Mouse (Mus musculus) liver, adult 10 weeks (tissue): Measurements from ENCODE around the gene Vmn1r226. TPM values are rescaled to one million over a fixed set of nuclear protein-coding genes. Genes with fewer than 3 reads are reported as not detected.

ENCODE experiments used
- polyA plus RNA-seq: library from polyadenylated mRNA; stranded (reverse); fragments of 350-450 nt; fragmentation: Illumina TruSeq; extraction: RNeasy Lipid Tissue Mini Kit (QIAGEN cat#74804); gene quantifications from one replicate; pipeline ENCODE4 v1.2.3, GENCODE M21; 2014; ENCODE audit warnings: low read depth, low replicate concordance

The Vmn1r226 gene
- not detected for polyA plus RNA-seq

DNA sequence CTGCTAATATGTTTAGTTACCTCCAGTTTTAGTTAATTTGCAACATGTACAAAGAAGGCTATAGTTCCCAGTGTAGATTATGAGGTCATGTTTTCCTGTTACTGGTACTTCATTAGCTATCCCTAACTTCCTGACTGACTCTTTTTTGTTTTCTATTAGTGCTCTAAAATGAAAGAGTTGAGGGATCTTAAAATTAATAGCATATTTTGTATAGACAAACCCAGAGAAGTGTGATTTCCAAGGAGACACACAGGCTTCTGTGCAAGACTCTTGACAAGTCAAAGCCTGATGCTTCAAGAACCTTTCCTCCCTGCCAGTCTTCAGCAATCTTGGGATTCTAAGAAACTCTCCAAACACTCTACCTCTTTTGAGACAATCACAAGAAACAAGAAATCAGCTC lies at the start of gene Vmn1r226:
Gene Vmn1r226, plus strand, starts transcription at position 301 of the 400 bp plus-strand sequence.

DNA sequence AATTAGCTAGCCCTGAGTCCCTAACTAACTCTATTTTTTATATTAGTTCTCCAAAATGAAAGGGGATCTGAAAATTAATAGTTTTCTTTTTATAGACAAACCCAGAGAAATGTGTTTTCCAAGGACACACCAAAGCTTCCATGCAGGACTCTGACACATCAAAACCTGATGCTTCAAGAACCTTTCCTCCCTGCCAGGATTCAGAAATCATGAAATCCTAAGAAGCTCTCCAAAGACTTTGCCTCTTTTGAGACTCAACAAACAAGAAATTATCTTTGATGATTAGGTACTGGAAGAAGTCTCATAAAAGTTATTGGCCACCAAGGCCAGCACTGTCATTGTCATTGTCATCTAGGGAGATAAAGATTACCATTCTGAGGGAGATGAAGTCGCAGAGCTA lies 46.9 kb downstream of the Vmn1r226 start, which contains the start of gene Vmn1r227:
Gene Vmn1r227, plus strand, starts transcription at position 301 of the 400 bp plus-strand sequence.

Other genes starting within 250 kb of the Vmn1r226 start
- gene Vmn2r108, start 201.5 kb upstream of the Vmn1r226 start, polyA plus RNA-seq = not detected
- gene Vmn1r225, start 184.7 kb upstream of the Vmn1r226 start, polyA plus RNA-seq = not detected
- gene Vmn2r109, start 118.1 kb upstream of the Vmn1r226 start, polyA plus RNA-seq = not detected
- not detected for gene Vmn2r110, start 86.4 kb upstream of the Vmn1r226 start, polyA plus RNA-seq
- gene Fpr-rs3, start 58.0 kb upstream of the Vmn1r226 start, polyA plus RNA-seq = not detected
- not detected for gene Vmn1r227, start 47.0 kb downstream of the Vmn1r226 start, polyA plus RNA-seq
- gene Vmn1r228, start 103.3 kb downstream of the Vmn1r226 start, polyA plus RNA-seq = not detected
- gene Vmn1r229, start 128.7 kb downstream of the Vmn1r226 start, polyA plus RNA-seq = not detected
- gene Vmn1r230, start 157.6 kb downstream of the Vmn1r226 start, polyA plus RNA-seq = not detected
- not detected for gene Vmn1r231, start 222.2 kb downstream of the Vmn1r226 start, polyA plus RNA-seq
- gene Vmn1r232, start 236.9 kb downstream of the Vmn1r226 start, polyA plus RNA-seq = not detected